Mouse (Mus musculus) myocyte (in vitro differentiated cells): Measurements from ENCODE around the gene Cfap299.

Source experiments
- E2F4 ChIP-seq: IDR thresholded peaks from one replicate; pipeline ENCODE4 v1.6.1; 2011; ENCODE audit warnings: mild to moderate bottlenecking, control low read depth, moderate library complexity; ENCODE audit not compliant: insufficient read depth
- MAX ChIP-seq: IDR thresholded peaks from one replicate; pipeline ENCODE4 v1.6.1; 2011; ENCODE audit warnings: low read depth, mild to moderate bottlenecking, control low read depth
- MYOD1 ChIP-seq, 3 experiments: IDR thresholded peaks; one replicate each; pipeline ENCODE4 v1.6.1; 2011; ENCODE audit warnings: control low read depth in 2 of 3, low read depth in 2 of 3, mild to moderate bottlenecking in 2 of 3, moderate library complexity in 1 of 3; ENCODE audit not compliant: insufficient read length in 2 of 3, control insufficient read depth in 1 of 3
- MYOG ChIP-seq, 3 experiments: IDR thresholded peaks; one replicate each; pipeline ENCODE4 v1.6.1; 2011; ENCODE audit warnings: control low read depth in 2 of 3, low read depth in 2 of 3, mild to moderate bottlenecking in 2 of 3; ENCODE audit not compliant: insufficient read length in 2 of 3, control insufficient read depth in 1 of 3, insufficient read depth in 1 of 3
- POLR2A ChIP-seq: IDR thresholded peaks from one replicate; pipeline ENCODE4 v1.6.1; 2011; ENCODE audit warnings: low read depth, mild to moderate bottlenecking, control low read depth, moderate library complexity; ENCODE audit not compliant: insufficient read length
- POLR2AphosphoS2 ChIP-seq: IDR thresholded peaks from one replicate; pipeline ENCODE4 v1.6.1; 2011; ENCODE audit warnings: low read depth, control low read depth; ENCODE audit not compliant: insufficient read length
- REST ChIP-seq: IDR thresholded peaks from one replicate; pipeline ENCODE4 v1.6.1; 2011; ENCODE audit warnings: mild to moderate bottlenecking, control low read depth, moderate library complexity; ENCODE audit not compliant: insufficient read depth, insufficient read length
- SRF ChIP-seq: IDR thresholded peaks from one replicate; pipeline ENCODE4 v1.6.1; 2011; ENCODE audit warnings: low read depth; ENCODE audit not compliant: control insufficient read depth, insufficient read length
- TCF12 ChIP-seq: IDR thresholded peaks from one replicate; pipeline ENCODE4 v1.6.1; 2011; ENCODE audit warnings: mild to moderate bottlenecking, control low read depth; ENCODE audit not compliant: poor library complexity, insufficient read depth, severe bottlenecking
- TCF3 ChIP-seq: IDR thresholded peaks from one replicate; pipeline ENCODE4 v1.6.1; 2011; ENCODE audit warnings: low read depth, control low read depth; ENCODE audit not compliant: insufficient read length
- USF1 ChIP-seq: IDR thresholded peaks from one replicate; pipeline ENCODE4 v1.6.1; 2011; ENCODE audit warnings: low read depth, mild to moderate bottlenecking, control low read depth, moderate library complexity

DNA sequence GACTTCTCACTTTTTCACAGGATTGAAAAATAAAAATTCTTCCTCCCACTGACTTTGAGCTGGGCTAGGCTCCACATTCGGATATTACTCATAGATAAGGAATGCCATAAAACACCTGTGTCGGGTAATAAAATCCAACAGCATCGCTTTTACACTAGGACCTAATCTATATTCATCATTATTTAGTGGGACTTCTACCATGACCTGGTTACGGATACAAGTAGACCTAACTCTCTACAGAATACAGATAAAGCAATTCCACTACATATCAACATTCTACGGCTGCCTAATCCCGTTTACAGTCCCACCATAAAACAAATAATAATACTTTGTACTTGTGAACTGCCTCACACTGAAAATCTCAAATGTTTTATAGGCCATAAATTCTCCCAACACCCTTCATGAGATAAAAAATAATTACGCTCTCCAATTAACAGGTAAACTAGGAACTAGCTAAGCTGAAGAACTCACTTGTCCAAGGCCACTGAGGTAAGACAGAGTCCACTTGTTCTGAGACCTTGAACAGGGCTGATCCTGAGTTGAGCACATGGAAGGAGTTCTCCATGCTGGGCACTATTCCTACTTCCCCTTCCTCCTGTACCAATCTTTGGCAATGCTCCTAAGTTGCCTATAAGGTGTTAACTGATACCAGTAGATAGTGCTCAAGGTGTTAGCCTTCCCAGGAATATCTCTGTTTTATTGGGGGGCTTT is 513.7 kb downstream of the Cfap299 start:
- no peak for TF ChIP-seq POLR2A
- TF ChIP-seq POLR2AphosphoS2 = no peak
- TF ChIP-seq USF1 = no peak
- no peak for TF ChIP-seq REST
- no peak for TF ChIP-seq MAX
- TF ChIP-seq E2F4 = no peak
- no peak for TF ChIP-seq TCF3
- no peak for TF ChIP-seq MYOD1 (IDR thresholded peaks at IDR 0.05; ENCODE audit: control insufficient read depth in 1 of 3, insufficient read length in 2 of 3, low read depth in 2 of 3)
- TF ChIP-seq TCF12 = no peak
- TF ChIP-seq MYOG (IDR thresholded peaks at IDR 0.05; ENCODE audit: control insufficient read depth in 1 of 3, insufficient read depth in 1 of 3, insufficient read length in 2 of 3, low read depth in 2 of 3) = no peak
- TF ChIP-seq SRF = no peak
